Mouse (Mus musculus): ENCODE results near the gene Atp5s. TPM values are rescaled to one million over a fixed set of nuclear protein-coding genes. Genes with fewer than 3 reads are reported as not detected.

Gene Atp5s
- total RNA-seq, 2 experiments from 2014 or later = 22.2 to 29.0 TPM

- DNase-seq (ENCODE audit: low spot score in 2 of 2) = no peak
Measured at GRCm38 (mm10) chr12:69776607-69777340, 52.0 kb downstream of the Atp5s start.

- no peak for DNase-seq (ENCODE audit: low spot score in 2 of 2)
Measured at GRCm38 (mm10) chr12:69777341-69777730, 52.6 kb downstream of the Atp5s start.

- DNase-seq (ENCODE audit: low spot score in 2 of 2) = no peak
Measured at GRCm38 (mm10) chr12:69777957-69778356, 53.2 kb downstream of the Atp5s start.

GRCm38 (mm10) chr12:69781480-69781879 is 56.7 kb downstream of the Atp5s start:
- no peak for DNase-seq (ENCODE audit: low spot score in 2 of 2)

GRCm38 (mm10) chr12:69781935-69782650 is 57.3 kb downstream of the Atp5s start:
- DNase-seq (ENCODE audit: low spot score in 2 of 2) = no peak

- no peak for DNase-seq (ENCODE audit: low spot score in 2 of 2)
Measured at GRCm38 (mm10) chr12:69783247-69784025, 58.7 kb downstream of the Atp5s start.

- no peak for DNase-seq (ENCODE audit: low spot score in 2 of 2)
Measured at GRCm38 (mm10) chr12:69785471-69785870, 60.7 kb downstream of the Atp5s start.

GRCm38 (mm10) chr12:69788380-69788779 is 63.6 kb downstream of the Atp5s start:
- DNase-seq (ENCODE audit: low spot score in 2 of 2) = no peak

- no peak for DNase-seq (ENCODE audit: low spot score in 2 of 2)
Measured at GRCm38 (mm10) chr12:69789766-69790529, 65.2 kb downstream of the Atp5s start.

- peak; percentile 68 to 75 for DNase-seq (ENCODE audit: low spot score in 2 of 2)
Measured at GRCm38 (mm10) chr12:69790530-69791505, 66.1 kb downstream of the Atp5s start, which contains the start of gene Cdkl1. TSS of gene Cdkl1 (minus strand) at chr12:69791267.

Small RNAs within 50 kb of the gene (microRNA-seq; reads per million reads assigned to microRNA genes)
- gene Mir681 = 0 reads per million in 2 experiments

Other genes starting within 250 kb of the Atp5s start
- 10 to 100 TPM; 20.6 to 23.0 TPM for gene Vcpkmt, start 141.9 kb upstream of the Atp5s start, total RNA-seq (2021)
- gene Sos2, start 43.1 kb upstream of the Atp5s start, total RNA-seq (2021) = 10 to 100 TPM; 31.8 to 34.1 TPM
- 10 to 100 TPM; 12.8 to 14.2 TPM for gene L2hgdh, start 77 bp upstream of the Atp5s start, total RNA-seq (2021)
- 10 to 100 TPM; 25.1 to 27.9 TPM for gene Cdkl1, start 66.3 kb downstream of the Atp5s start, total RNA-seq (2021)
- 100 to 1,000 TPM; 200 to 201 TPM for gene Atl1, start 167.7 kb downstream of the Atp5s start, total RNA-seq (2021)
- 10 to 100 TPM; 46.1 to 47.5 TPM for gene Map4k5, start 168.2 kb downstream of the Atp5s start, total RNA-seq (2021)